Mouse (Mus musculus) ES-Bruce4 (cell line): ENCODE measurements around the gene Adprhl1.

ENCODE experiments used
- CTCF ChIP-seq: IDR thresholded peaks from one replicate; pipeline ENCODE4 v1.8.1; 2011; ENCODE audit warnings: low read depth, low read length
- POLR2A ChIP-seq: IDR thresholded peaks from one replicate; pipeline ENCODE4 v1.8.1; 2011; ENCODE audit warnings: low read length; ENCODE audit not compliant: insufficient read depth

GRCm38 (mm10) chr8:13188857-13189256, 65.1 kb downstream of the Adprhl1 start:
- TF ChIP-seq CTCF (no peak), POLR2A (no peak)
